Mouse (Mus musculus): Measurements from ENCODE around the gene Cdr2l. TPM values are rescaled to one million over a fixed set of nuclear protein-coding genes. Genes with fewer than 3 reads are reported as not detected.
"Not testable (repeated sequence)": the region's sequence is repeated elsewhere in the genome, so short reads cannot be mapped to it uniquely, and the experiment has no call there.

Gene Cdr2l
- total RNA-seq, 2 experiments from 2014 or later: 1.2 to 1.5 TPM

DNA sequence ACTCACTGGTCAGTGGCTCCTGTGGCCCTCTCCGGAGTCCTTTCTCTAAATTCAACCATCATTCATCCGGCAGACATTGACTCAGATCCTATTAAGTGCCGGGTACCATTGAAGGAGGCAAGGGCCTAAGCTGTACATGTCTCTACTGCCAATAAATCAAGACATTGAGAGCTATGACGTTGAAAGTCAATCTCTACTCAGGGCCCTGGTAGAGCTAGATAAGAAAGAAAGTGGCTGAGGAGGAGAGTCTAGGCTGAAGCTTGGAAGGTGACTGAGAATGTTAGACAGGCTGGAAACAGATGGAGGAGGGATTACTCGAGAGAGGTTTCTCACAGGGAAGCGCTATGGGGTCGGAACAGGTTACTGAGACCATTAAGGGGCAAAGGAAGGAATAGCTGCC is 11.3 kb upstream of the Cdr2l start:
- DNase-seq (ENCODE audit: low spot score): no peak

DNA sequence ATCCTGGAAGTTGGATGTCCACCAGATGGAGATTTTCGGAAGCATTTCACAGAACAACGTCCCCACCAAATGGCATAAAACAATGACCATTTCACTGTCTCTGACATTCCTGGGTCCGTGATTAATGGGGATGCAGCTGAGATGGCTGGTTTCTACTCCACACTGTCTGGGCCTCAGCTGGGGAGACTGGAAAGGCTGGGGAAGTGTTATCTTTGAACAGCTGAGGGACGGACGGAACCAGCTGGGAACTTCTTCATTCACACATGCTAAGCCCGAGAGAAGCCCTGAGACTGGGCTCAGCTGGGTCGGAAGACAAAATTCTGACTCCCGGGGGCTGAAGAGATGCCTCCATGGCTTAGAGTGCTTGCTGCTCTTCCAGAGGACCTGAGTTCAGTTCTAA is 10.4 kb upstream of the Cdr2l start:
- DNase-seq (ENCODE audit: low spot score): no peak

DNA sequence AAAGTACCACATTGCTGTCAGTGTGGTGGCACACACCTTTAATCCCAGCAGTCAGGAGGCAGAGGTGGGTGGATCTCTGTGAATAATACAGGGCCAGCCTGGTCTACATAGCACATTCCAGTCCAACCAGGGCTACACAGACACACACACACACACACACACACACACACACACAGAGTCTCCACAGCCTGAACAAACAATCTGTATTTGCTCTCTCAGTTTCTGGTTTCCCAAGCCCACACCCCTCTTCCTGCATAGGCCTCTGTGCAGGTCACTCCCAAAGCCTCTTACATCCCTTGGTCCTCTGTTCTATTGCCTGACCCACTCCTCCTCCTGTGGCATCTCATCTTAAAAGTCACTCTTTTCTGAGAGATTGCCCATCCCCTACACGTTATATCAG is 9.7 kb upstream of the Cdr2l start:
- DNase-seq (ENCODE audit: low spot score): no peak

DNA sequence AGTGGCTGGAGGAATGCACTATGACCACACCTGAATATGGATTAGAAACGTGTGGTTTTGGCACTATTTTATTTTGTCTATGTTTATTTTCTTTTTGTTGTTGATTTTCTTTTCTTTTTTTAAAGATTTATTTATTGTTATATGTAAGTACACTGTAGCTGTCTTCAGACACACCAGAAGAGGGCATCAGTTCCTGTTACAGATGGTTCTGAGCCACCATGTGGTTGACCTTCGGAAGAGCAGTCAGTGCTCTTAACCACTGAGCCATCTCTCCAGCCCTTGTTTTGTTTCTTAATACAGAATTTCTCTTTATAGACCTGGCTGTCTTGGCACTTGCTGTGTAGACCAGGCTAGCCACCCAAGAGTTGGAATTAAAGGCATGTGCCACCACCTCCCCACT is 9.0 kb upstream of the Cdr2l start:
- no peak for DNase-seq (ENCODE audit: low spot score)

DNA sequence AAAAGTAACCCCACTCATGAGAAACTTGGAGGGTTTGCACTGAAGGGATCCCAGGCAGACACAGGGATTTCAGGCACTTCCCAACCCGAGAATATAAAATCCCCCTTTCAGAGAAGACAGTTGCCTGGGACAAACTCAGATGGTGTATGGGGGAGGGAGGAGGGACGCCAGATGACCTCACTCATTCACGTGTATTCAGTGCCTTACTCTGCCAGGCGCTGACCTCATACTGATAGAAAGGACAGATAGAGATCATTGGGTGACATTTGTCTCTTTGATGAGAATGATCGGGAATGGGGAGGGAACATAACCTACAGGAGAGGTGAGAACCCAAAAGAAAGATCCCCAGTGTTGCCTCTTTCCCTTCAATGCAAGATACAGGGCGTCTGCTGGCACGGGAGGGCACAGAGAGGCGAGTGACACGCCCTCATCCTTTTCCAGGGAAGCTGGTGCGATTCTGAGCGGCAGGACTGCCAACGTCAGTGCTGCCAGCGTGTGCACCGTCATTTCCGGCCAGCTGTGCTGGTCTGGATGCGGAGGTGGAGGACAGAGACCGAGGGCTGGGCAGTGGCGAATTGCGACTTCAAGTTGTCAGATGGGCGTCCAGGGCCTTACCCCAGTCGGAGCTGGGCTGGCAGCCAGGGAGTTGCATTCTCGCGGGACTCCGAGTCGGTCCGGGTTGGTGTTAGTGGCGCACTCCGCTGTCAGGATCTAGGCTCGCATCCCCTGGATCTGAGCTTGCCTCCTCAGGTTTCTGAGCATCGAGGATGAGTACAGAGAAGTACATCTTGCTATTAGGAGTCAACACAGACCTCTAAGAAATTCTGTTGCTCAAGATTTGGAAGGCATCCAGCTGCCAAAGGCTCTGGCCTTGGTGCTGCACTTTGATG is 7.7 kb upstream of the Cdr2l start:
- peak; percentile 62 for DNase-seq (ENCODE audit: low spot score)

DNA sequence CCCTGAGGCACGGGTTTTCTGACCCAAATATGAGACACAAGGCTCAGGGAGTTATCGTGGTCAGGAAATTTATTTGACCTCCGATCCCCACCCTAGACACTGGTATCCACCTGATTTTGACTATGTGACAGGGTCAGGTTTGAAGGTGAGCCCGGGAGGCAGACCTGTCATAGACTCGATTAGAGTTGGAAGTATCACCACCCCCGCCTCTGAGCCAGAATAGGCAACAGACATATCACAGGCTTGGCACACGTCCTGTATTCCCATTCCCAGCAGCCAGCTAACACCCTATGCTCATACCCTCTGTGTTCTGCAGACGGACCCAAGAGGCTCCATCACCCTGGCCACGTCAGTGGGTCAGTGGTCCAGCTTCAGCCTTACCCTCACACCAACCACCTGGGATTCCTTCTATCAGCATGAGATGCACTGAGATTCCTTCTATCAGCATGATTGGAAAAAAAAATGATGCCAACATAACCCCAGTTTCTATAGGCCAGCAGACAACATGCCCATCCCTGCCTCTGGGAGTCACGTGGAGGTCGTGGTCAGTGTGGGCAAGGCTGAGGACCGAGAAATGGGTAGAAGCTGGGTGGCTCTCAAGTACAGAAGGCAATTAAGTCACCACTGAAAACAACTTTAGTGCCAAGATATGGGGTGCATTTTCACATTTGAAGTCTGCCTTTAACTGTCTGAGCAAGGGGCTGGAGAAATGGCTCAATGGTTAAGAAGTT is 6.9 kb upstream of the Cdr2l start:
- DNase-seq (ENCODE audit: low spot score): no peak

DNA sequence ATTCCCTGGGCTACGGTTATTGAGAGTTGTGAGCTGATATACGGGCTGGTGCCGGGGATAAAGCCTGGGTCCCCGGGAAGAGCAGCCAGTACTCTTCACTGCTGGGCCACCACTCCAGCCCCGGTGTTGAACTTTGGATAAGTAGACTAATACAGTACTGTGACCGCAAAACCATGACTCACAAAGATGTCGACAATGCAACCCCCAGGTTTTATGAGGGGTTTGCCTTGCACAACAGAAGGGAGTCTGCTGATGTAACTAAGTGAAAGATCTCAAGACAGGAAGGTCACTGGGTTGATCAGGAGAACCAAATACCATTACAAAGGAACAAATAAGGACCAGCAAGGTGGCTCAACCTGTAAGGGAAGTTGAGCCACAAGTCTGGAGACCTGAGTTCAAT is 5.0 kb upstream of the Cdr2l start:
- no peak for DNase-seq (ENCODE audit: low spot score)

DNA sequence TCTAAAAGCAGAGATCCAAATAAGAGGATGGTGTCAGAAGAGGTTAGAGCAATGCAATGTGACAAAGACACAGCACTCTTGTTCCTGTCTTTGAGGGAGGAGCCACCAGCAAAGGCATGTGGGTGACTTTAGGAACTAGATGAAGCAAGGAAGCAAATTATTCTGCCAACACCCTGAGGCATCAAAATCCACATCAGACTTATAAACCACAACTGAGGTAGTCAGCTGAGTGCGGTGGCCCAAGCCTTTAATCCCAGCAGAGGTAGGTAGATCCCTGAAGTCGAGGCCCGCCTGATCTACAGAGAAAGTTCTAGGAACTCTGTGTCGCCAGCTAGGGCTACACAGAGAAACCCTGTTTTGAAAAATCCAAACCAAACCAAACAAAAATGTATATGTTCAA is 4.5 kb upstream of the Cdr2l start:
- DNase-seq (ENCODE audit: low spot score): no peak

DNA sequence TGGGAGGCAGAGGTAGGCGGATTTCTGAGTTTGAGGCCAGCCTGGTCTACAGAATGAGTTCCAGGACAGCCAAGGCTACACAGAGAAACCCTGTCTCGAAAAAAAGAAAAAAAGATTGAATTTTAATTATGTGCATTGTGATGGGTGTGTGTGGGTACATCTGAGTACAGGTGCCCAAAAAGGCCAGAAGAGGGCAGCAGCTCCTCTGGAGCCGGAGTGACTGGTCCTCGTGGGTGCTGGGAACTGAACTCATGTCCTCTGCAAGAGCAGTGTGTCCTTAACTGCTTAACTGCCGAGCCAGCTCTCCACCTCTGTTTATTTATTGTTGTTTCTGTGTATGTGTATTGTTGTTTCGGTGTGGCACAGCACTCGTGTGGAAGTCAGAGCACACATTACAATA is 3.9 kb upstream of the Cdr2l start:
- DNase-seq (ENCODE audit: low spot score): no peak

DNA sequence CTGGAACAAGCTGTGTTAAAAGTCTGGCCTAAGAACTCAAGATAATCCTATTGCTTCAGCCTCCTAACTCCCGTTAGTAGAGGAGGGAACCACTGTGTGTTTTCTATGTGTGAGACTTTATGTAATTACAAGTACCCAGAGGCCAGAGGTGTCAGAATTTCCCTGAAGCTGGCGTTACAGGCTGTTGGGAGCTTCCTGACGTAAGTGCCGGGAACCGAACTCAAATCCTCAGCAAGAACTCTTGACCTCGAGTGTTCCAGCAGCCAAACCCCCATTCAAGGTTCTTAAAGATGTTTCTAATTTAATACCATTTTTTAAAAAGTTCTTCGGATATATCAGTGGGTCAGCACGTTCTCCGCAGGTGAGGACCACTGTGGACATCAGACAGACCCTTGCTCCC is 440 bp upstream of the Cdr2l start:
- no peak for DNase-seq (ENCODE audit: low spot score)

DNA sequence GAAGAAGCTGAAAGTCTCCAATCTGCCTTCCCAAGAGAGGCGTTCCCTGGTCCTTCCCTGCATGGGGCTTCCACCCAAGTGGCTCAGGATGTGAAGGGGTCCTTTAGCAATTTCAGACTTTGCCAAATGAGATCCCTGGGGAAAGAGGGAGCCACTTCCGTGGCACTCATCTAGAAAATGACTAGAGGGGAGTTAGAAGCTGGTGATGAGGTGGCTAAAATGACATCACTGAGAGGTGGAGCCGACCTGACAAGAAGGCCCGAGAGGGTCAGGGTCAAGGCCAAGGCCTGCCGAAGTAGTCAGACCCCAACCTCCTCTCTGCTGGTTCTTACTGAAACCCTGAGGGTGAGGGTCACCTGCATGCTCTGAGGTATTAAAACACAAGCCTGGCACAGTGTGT is 1.2 kb downstream of the Cdr2l start:
- no peak for DNase-seq (ENCODE audit: low spot score)

DNA sequence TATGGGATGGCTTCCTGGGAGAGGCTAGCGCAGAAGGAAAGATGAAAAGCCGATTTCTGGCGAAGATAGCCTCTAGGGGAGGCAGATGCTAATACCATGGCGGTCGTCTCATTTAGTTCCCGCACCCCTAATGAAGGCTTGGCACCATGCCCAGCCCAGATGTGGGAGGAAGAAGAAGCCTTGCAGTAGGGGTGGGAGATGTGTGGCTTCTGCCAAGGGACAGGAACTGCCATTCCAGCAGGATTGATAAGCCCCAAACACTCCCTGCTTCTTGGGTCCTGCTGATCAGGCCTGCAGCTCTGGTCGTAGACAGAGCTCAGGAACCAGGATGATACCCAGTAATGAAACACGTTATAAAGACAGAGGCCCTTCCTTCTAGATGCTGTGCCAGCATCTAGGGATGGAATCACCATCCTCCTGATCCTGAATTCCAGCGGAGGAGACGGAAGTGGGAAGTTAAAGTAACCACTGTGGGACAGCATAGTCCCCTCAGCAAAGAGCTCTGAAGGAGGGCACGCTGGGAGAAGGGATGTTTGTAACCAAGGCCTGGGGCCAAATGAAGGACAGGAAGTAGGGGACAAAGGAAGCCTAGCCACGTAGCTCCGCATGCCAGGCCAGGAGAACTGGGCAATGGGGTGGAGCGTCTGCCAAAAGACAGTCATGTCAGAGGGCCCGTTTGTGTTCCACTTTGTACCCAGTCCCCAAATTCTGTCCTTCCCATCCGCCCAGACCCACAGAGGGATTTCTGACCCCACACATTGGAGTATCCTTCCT is 2.2 kb downstream of the Cdr2l start:
- DNase-seq (ENCODE audit: low spot score): no peak

DNA sequence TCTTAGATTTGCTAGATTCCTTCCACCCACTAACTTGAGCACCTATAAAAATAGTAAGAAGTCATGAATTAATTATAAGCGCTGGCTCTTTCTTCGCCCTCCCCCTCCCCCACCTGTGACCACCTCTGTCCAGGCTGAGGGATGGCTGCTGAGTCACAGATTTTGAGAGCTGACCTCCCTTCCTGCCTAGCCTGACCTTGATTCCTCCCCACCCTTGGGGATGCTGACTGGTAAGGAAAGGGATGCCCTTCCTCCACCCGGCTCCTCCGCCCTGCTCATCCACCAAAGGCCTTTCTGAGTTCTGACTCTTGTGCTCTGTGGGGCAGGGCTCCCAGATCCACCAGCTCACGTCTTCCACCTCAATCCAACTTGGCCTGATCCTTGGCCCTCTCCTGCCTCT is 2.9 kb downstream of the Cdr2l start:
- DNase-seq (ENCODE audit: low spot score): no peak

DNA sequence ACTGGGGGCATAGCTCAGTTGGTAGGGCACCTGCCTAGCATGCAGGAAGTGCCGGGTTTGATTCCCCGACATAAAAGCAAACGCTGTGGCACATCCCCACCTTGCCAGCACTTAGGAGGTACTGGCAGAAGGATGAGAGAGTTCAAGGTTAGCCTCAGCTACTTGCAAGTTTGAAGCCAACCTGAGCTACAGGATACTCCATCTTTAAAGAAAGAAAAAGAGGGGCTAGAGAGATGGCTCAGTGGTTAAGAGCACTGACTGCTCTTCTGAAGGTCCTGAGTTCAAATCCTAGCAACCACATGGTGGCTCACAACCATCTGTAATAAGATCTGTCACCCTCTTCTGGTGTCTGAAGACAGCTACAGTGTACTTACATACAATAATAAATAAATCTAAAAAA is 5.1 kb downstream of the Cdr2l start:
- not testable (repeated sequence) for DNase-seq (ENCODE audit: low spot score)

DNA sequence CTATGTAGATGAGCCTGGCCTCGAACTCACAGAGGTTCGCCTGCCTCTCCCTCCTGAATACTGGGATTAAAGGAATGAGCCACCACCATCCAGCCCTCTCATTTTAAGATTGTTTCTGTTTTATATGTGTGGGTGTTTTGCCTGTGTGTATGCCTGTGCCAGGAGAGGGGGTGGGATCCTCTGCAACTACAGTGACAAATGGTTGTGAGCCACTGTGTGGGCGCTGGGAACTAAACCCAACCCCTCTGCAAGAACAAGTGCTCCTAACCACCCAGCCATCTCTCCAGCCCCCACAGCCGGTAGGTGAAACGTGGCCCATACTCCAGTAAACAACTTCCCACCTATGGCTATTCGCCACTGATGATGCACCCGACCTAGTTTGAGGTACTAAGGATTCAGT is 9.6 kb downstream of the Cdr2l start:
- no peak for DNase-seq (ENCODE audit: low spot score)

DNA sequence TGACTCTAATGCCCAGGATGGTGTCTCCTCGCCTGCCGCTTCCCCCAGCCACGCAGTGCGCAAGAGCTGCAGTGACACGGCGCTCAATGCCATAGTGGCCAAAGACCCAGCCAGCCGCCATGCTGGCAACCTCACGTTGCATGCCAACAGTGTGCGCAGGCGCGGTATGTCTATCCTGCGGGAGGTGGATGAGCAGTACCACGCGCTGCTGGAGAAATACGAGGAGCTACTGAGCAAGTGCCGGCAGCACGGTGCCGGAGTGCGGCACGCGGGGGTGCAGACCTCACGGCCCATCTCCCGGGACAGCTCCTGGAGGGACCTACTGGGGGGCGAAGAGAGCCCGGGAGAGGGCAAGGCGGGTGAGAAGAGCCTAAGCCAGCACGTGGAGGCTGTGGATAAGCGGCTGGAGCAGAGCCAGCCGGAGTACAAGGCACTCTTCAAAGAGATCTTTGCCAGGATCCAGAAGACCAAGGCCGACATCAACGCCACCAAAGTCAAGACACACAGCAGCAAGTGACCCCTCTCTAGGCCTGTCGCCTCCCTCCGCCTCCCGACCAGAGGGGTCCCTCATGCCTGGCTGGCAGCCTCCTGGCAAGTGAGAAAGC is 12.1 kb downstream of the Cdr2l start:
- no peak for DNase-seq (ENCODE audit: low spot score)

DNA sequence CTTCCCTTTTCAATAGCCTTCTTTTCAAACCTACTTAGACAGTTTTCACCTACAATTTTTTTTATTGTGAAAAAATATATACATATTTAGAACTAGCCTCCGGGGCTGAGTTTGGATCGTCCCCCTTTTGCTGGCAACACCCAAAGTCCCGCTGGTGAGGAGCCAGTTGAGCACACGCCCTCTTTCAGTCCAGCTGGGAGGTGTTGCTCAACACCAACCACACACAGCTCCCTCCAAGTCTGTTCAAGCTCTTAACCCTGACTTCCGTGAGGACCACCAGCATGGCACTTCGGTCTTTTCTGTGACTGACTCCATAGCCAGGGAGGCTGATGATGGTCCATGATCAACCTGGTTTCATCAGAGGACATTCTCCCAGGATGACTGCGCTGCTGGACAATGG is 16.4 kb downstream of the Cdr2l start:
- DNase-seq (ENCODE audit: low spot score): no peak

DNA sequence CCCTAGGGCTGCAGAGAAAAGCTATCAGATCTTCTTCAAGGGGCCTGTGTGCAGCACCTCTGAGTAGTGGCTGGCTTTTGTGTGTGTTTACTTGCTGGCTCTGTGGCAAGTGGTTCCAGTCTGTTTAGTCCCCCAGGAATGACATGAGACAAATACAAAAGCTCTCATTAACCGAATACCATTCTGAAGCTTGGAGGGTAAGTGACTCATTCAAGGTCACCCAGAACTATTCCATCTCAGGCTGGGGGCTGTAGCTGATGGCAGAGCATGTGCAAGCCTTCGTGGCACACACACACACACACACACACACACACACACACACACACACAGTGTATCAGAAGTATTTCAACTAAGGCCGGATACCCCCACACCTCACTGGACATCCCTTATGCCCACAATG is 18.4 kb downstream of the Cdr2l start:
- DNase-seq (ENCODE audit: low spot score): no peak

DNA sequence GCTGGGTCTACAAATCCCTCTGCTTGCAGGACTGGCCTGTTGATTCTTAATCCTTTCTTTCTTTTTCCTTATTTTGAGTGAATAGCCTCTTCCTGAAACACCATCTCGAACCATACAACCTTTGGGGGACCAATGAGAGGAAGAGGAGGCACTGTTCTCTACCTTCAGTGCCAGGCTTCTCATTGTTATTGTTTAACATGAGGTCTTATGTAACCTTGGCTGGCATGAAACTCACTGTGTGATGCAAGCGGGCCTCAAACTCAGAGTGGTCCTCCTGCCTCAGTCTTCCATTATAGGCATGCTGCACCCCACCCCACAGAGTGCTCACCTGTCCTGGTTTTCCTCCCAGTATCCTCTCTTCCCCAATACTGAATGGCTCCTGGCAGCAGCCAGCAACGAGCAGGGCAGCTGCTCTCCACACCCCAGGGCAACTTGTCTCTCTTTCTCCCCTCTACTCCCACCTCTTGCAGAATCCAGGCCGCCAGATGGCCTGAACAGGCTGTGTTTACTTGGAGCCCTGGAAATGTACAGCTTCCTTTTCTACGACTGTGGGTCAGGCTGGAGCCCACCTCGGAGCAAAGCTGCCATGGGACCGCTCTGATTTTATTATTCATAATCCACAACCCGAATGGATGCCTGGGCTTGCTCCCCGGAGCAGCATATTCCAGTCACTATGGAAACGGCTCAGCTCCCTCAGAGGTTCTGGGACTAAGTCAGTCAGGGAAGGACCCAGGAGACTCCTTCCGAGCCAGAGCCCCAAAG is 19.1 kb downstream of the Cdr2l start:
- no peak for DNase-seq (ENCODE audit: low spot score)

DNA sequence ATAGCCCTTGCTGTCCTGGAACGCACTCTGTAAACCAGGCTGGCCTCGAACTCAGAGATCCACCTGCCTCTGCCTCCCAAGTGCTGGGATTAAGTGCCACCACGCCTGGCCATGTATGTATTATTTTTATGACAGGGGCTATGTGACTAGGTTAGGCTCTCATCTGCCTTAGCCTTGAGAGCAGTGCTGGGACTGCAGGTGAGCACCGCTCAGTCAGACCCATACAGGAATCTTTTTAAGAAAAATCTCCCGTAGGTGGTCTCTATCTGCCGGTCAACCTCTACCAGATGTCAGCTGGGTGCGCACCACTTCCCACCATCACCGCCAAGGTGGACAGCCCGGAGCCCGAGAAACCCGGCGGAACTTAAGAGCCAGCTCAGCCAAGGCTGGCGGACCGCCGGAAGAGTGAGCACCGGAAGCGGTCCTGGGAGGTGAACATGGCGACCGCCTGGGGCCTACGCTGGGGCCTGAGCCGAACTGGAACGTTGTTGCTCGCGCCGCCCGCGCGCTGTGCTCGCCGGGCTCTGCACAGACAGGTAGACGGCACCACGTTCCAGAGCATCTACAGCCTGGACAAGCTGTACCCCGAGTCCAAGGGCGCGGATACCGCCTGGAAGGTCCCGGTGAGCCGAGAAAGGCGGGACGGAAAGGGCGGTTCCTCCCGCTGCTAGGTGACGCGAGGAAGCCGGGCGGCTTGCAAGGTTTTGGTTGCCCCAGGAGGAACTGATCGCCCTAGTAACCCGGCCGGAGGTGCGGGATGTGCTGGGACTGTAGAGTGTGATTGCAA is 21.8 kb downstream of the Cdr2l start, which contains the start of gene Mrpl58:
Gene Mrpl58 (plus strand): TSS at position 415 of the 787 bp plus-strand sequence.
- peak; percentile 87 for DNase-seq (ENCODE audit: low spot score)

Measured in gastrocnemius, adult 18-20 months (tissue).